Mouse (Mus musculus) left cerebral cortex, postnatal 10 days (tissue): ENCODE data around the gene Cryba4. TPM values are rescaled to one million over a fixed set of nuclear protein-coding genes. Genes with fewer than 3 reads are reported as not detected.
A peak's percentile ranks its signal among the peaks of the same experiment; 100 is the strongest.

Experiments used
- DNase-seq, 2 experiments: peaks; one replicate each; pipeline ENCODE4 v3.0.0; 2021 to 2022; ENCODE audit warnings: low spot score in 2 of 2, mixed read lengths in 1 of 2; ENCODE audit errors: extremely low spot score in 1 of 2
- intact Hi-C: fragments of 180-260 bp; cut with DNase I; formaldehyde crosslinking; loops from one replicate; pipeline ENCODE4 v1.15.1; 2025
- total RNA-seq, 2 experiments: library from RNA; stranded (reverse); gene quantifications; 2 replicates each; pipeline ENCODE4 v1.2.3; 2021

Cryba4 gene
- total RNA-seq, 2 experiments from 2014 or later: 0.67 to 1.5 TPM

GRCm38 (mm10) chr5:112273746-112274463 is 21.6 kb upstream of the Cryba4 start:
- no peak for DNase-seq

GRCm38 (mm10) chr5:112272934-112273333 is 20.6 kb upstream of the Cryba4 start:
- no peak for DNase-seq
- intact Hi-C loops: no loop called here

More at GRCm38 (mm10) chr5:112273746-112274463, 21.6 kb upstream of the Cryba4 start:
- intact Hi-C loops: no loop called here

- peak; percentile 58 to 65 for DNase-seq
- intact Hi-C loops: no loop called here
These were observed 18.6 kb upstream of the Cryba4 start for GRCm38 (mm10) chr5:112270764-112271541.

GRCm38 (mm10) chr5:112266011-112266777 is 13.9 kb upstream of the Cryba4 start:
- intact Hi-C loops: no loop called here

GRCm38 (mm10) chr5:112265515-112265914 is 13.2 kb upstream of the Cryba4 start:
- DNase-seq: no peak

More at GRCm38 (mm10) chr5:112266011-112266777, 13.9 kb upstream of the Cryba4 start:
- DNase-seq: no peak

GRCm38 (mm10) chr5:112265110-112265509 is 12.8 kb upstream of the Cryba4 start:
- intact Hi-C loops: no loop called here

More at GRCm38 (mm10) chr5:112265515-112265914, 13.2 kb upstream of the Cryba4 start:
- intact Hi-C loops: no loop called here

GRCm38 (mm10) chr5:112264099-112264498 is 11.8 kb upstream of the Cryba4 start:
- DNase-seq: no peak
- intact Hi-C loops: no loop called here

More at GRCm38 (mm10) chr5:112265110-112265509, 12.8 kb upstream of the Cryba4 start:
- no peak for DNase-seq

- intact Hi-C loops: no loop called here
- DNase-seq: no peak
These were observed 8.5 kb upstream of the Cryba4 start for GRCm38 (mm10) chr5:112260818-112261217.

- DNase-seq: no peak
- intact Hi-C loops: no loop called here
These were observed 7.7 kb upstream of the Cryba4 start for GRCm38 (mm10) chr5:112259862-112260650.

- DNase-seq: no peak
- intact Hi-C loops: no loop called here
These were observed 5.6 kb upstream of the Cryba4 start for GRCm38 (mm10) chr5:112257896-112258295.

GRCm38 (mm10) chr5:112256457-112256856 is 4.1 kb upstream of the Cryba4 start:
- intact Hi-C loops: no loop called here
- DNase-seq: no peak

GRCm38 (mm10) chr5:112255426-112255825 is 3.1 kb upstream of the Cryba4 start, which contains the start of gene Crybb1:
Gene Crybb1, plus strand, starts transcription at chr5:112255815.
- intact Hi-C loops: no loop called here

GRCm38 (mm10) chr5:112254282-112254806 is 2.0 kb upstream of the Cryba4 start:
- peak; percentile 63 to 82 for DNase-seq
- intact Hi-C loops: no loop called here

More at GRCm38 (mm10) chr5:112255426-112255825, 3.1 kb upstream of the Cryba4 start, which contains the start of gene Crybb1:
- DNase-seq: peak; percentile 64 to 67

GRCm38 (mm10) chr5:112253169-112253568 is 851 bp upstream of the Cryba4 start:
- intact Hi-C loops: no loop called here
- no peak for DNase-seq

GRCm38 (mm10) chr5:112249106-112249505 is 3.2 kb downstream of the Cryba4 start:
- intact Hi-C loops: no loop called here
- no peak for DNase-seq

GRCm38 (mm10) chr5:112247399-112247798 is 4.9 kb downstream of the Cryba4 start:
- no peak for DNase-seq
- intact Hi-C loops: no loop called here

- intact Hi-C loops: loop anchor here (5.0 kb wide), 1 partner anchor 77 kb away; no protein-coding TSS in a partner anchor
- peak in 1 of 2 experiments; percentile 12 for DNase-seq
These were observed 7.3 kb downstream of the Cryba4 start for GRCm38 (mm10) chr5:112244890-112245615.
